Mouse (Mus musculus): ENCODE data around the gene Gm973.

The Gm973 gene

GRCm38 (mm10) chr1:59516026-59516917 lies at the start of gene Gm973:
Gene Gm973 (plus strand): TSS chr1:59516264.
- peak in 1 of 2 experiments; percentile 10 for DNase-seq

DNA sequence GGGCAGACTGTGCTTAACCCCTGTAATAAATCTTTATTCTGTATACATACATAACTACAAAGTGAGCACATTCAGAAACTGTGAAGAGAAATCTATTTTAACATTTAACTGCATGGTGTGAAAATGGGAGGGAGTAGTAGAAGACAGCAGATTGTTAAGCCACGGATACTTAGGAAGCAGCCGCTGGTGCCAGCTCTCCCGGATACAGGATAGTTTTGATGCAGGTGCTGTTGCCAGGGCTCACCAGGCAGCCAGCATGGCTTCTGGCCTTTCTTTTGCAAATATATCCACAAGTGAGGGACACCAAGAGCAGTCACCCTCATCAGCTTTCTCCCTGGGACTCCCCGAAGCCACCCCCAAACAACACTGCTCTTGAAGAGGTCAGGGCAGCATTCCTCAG lies 46.9 kb upstream of the Gm973 start:
- peak; percentile 67 to 74 for DNase-seq

GRCm38 (mm10) chr1:59470766-59471165 lies 45.3 kb upstream of the Gm973 start:
- no peak for DNase-seq

DNA sequence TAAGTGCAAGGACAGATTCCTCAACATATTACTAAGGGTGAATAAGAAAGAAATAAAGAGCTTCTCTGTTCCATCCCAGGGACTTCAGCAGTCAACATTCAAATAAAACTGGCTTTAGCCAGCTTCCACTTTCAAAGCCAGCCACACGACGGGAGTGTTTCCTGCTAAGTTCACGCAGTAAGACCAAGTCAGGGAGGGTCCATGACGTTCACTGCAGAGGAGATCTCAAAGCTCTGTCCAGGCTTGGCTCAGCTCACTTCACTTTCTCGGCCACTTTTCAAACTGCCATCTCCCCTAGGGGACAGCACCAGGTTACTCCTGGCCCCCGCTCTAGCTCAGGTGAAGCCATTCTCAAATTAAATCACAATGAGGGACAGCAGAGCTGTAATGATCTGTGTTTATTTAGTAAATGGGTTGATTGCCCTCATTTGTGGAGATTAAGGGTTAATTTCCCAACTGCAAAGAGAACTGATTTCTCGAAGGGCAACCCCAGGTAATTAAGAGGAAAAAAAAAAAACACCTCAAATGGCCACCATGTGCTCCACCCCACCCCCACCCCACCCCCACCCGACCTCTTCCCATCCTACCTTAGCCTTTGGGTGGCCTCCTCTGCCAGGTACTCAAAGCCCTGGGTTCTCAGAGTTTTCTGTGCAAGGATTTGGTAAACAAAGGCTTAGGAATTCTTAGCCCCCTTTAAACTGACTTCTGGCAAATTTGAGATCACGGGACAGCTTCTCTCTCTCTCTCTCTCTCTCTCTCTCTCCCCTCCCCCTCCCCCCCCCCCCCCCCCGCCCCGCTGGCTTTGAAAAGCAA lies 43.5 kb upstream of the Gm973 start:
- DNase-seq = no peak

GRCm38 (mm10) chr1:59473181-59473555 lies 42.9 kb upstream of the Gm973 start:
- DNase-seq = no peak

- DNase-seq = no peak
These were observed 40.4 kb upstream of the Gm973 start for GRCm38 (mm10) chr1:59475618-59476017.

GRCm38 (mm10) chr1:59478911-59479310 lies 37.2 kb upstream of the Gm973 start:
- no peak for DNase-seq

- no peak for DNase-seq
These were observed 35.1 kb upstream of the Gm973 start for GRCm38 (mm10) chr1:59480821-59481455.

GRCm38 (mm10) chr1:59481456-59482291 lies 34.4 kb upstream of the Gm973 start:
- DNase-seq = peak; percentile 90 to 94

DNA sequence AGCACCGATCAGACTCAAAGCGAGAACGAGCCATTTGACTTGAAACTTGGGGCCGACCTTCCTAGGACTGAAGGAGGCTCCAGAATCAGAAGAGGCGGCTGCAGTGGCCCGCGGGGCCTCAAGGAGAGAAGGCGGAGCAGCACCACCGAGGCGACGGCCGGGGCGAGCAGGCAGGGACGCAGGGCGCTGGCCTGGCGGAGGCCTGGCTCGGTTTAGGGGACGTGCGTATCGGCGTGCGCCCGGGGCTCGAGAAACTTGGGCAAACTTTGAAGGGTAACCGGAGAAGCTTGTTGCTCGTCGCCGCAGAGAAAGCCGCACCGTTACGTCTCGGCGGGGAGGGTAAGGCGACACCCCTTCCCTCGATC lies 33.8 kb upstream of the Gm973 start, which contains the start of gene Fzd7:
Gene Fzd7 (plus strand): TSS at position 94 of the 365 bp plus-strand sequence.
- DNase-seq = peak in 1 of 2 experiments; percentile 48

GRCm38 (mm10) chr1:59482696-59483520 lies 33.2 kb upstream of the Gm973 start:
- peak; percentile 61 to 78 for DNase-seq

DNA sequence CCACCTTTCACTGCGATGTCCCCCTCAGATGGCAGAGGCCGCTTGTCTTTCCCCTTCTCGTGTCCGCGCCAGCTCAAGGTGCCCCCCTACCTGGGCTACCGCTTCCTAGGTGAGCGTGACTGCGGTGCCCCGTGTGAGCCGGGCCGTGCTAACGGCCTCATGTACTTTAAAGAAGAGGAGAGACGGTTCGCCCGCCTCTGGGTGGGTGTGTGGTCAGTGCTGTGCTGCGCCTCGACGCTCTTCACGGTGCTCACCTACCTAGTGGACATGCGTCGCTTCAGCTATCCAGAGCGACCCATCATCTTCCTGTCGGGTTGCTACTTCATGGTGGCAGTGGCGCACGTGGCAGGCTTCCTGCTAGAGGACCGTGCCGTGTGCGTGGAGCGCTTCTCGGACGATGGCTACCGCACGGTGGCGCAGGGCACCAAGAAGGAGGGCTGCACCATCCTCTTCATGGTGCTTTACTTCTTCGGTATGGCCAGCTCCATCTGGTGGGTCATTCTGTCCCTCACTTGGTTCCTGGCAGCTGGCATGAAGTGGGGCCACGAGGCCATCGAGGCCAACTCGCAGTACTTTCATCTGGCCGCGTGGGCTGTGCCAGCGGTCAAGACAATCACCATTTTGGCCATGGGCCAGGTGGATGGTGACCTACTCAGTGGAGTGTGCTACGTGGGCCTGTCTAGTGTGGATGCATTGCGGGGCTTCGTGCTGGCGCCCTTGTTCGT lies 32.4 kb upstream of the Gm973 start:
- DNase-seq = peak; percentile 90 to 91

- no peak for DNase-seq
These were observed 31.8 kb upstream of the Gm973 start for GRCm38 (mm10) chr1:59484314-59484713.

DNA sequence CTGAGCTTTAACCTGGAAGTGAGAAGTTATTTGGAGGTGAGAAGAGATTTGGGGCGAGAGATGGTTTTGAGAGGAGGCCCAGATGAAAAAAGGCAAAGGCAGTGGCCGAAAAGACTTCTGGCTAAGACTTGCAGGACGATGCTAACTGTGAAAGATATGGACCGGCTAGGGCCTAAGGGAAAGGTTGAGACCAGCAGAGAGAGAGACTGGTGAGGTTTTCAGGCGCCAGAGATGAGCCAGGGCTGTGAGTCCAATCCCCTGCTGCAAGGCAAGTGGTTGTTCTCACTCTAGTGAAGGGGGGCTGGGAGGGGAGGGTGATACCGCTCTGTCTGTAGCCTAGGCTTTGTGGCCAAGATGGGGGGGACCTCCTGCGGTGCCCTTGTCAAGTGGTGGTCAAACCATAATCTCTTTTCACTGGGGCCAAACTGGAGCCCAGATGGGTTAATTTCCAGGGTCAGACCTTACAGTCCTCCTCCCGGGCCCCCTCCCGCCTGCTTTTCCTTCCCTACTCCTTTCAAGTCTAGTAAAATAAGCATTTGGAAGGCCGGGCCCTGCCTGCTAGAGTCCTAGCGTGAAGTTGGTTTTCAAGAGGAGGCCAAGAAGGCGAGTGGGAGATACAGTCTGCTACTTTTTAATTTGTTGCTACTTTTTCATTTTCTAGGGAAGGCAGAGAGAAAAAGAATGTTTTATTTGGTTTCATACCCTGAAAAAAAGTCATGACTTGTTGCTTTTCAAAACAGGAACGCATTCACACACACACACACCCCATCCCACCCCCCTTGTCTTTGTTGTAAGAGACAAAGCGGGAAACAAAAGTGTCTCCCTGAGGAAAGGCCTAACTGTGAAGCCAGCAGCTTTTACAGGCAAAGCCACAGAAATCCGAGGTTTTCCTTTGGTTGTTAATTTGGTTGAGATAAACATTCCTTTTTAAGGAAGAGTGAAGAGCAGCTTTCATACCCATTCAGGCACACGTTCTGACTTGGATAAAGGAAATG lies 31.0 kb upstream of the Gm973 start:
- peak; percentile 63 to 66 for DNase-seq

DNA sequence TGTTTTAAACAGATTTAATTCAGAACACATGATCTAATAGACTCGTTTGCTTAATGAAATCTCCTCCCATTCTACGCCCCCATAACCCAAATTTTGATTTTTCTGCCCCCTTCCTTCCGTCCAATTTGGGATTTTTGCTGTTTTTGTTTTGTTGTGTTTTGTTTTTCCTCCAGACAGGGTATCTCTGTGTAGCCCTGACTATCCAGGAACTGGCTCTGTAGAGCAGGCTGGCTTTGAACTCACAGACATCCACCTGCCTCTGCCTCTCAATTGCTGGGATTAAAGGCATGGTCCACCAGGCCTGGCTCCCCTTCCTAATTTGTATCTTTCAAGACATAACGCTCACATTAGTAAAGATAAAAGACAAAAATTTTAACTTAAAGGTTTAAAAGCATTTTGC lies 30.3 kb upstream of the Gm973 start:
- no peak for DNase-seq

GRCm38 (mm10) chr1:59487651-59488051 lies 28.4 kb upstream of the Gm973 start:
- DNase-seq = peak; percentile 52 to 61

- no peak for DNase-seq
These were observed 27.6 kb upstream of the Gm973 start for GRCm38 (mm10) chr1:59488481-59488880.

DNA sequence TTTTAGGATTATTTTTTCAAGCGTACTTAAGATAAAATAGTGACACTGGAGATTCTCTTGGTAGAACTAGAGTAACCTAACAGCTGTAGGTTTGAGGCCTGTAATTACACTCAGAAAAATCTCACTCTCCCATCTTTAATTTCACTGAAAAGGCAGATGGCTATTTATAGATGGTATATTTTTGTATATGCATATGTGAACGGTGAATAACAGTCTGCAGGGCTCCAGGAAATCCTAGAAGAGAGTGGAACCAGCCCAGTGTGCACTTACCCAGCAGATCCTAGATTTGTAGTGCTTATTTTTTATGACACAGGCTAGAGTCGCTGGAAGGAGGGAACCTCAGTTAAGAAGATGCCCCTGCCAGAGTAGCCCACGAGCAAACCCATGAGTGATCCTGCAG lies 27.1 kb upstream of the Gm973 start:
- no peak for DNase-seq

- no peak for DNase-seq
These were observed 24.5 kb upstream of the Gm973 start for GRCm38 (mm10) chr1:59491517-59491916.
